ENCODE assay signal across 14 mouse cellular contexts in genomic region chr4:104371136-104371535, GRCm38 (mm10).
"Had no signal": no experiment of that assay in that cellular context is flagged by ENCODE, and none has a peak within 500 bp of the region (broad histone marks: within the 10 kb centered on the region; RNA-seq: fewer than 3 reads in every experiment).

No protein-coding gene starts in this region.

- H3K4me1 ChIP-seq: liver, embryonic 13.5 days had no signal

- DNase-seq: kidney, adult 2 months; kidney, postnatal 14 days; layer of hippocampus, postnatal 36 days; liver; liver, embryonic 13.5 days; lung, adult 18-20 months; right cerebral cortex, adult 18-20 months; right cerebral cortex, postnatal 25 days; thymus, postnatal 14 days had no signal

- H3K36me3 ChIP-seq: kidney, embryonic 15.5 days; limb, embryonic 12.5 days; liver, embryonic 13.5 days; neural tube, embryonic 15.5 days had no signal

- H3K9ac ChIP-seq: kidney, embryonic 15.5 days; limb, embryonic 12.5 days; liver, embryonic 13.5 days; neural tube, embryonic 15.5 days had no signal

- H3K27ac ChIP-seq: kidney, embryonic 15.5 days; limb, embryonic 12.5 days; liver, embryonic 13.5 days; neural tube, embryonic 15.5 days; stomach, postnatal 0 days had no signal

- H3K4me3 ChIP-seq: kidney, embryonic 15.5 days; limb, embryonic 12.5 days; liver, embryonic 13.5 days; myocyte; neural tube, embryonic 15.5 days had no signal

- H3K4me2 ChIP-seq: kidney, embryonic 15.5 days; limb, embryonic 12.5 days; liver, embryonic 13.5 days had no signal

- H3K9me3 ChIP-seq: kidney, embryonic 15.5 days; liver, embryonic 13.5 days; neural tube, embryonic 15.5 days had no signal
